Mouse (Mus musculus) left cerebral cortex, postnatal 25 days (tissue): ENCODE measurements at regions not wholly inside any gene's neighbourhood (a gene's known extent, or its start where the extent isn't known, plus 50 kb on each side); places are given as distances from the start of the nearest gene placed in this dataset.

ENCODE experiments used
- DNase-seq, 2 experiments: peaks; one replicate each; pipeline ENCODE4 v3.0.0; 2022; ENCODE audit warnings: low spot score in 2 of 2, mixed read lengths in 1 of 2
- intact Hi-C: fragments of 180-260 bp; cut with DNase I; formaldehyde crosslinking; loops from one replicate; pipeline ENCODE4 v1.15.1; 2025

GRCm38 (mm10) chr17:49206708-49207107 is 221.5 kb upstream of the Mocs1 start:
- no peak for DNase-seq

DNA sequence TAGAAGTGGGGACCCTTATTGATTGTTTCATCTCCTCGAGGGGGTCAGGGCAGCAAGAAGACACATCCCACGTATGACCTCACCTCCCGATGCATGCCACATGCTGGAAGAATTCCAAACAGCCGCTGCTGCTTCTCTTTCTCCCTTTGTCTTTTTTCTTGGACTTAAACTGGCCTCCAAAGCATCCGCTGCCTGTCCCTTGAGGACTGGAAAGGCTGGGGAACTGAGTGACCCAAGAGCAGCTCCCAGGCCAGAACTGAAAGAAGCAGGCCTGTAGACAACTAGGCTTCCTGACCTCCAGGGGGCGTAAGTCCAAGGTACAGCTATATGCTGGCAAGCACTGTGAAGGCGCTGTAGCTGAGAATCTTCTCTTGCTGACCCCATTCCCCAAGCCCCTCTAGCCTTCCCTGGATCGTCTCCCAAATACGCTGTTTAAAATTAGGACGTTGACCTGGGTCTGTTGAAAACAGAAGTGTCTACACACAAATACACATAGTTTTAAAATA is 219.8 kb upstream of the Mocs1 start:
- DNase-seq, result no peak
- intact Hi-C loops, result loop anchor here (5.0 to 10.0 kb wide), 3 partner anchors 49 to 696 kb away; no protein-coding TSS in a partner anchor

More at GRCm38 (mm10) chr17:49206708-49207107, 221.5 kb upstream of the Mocs1 start:
- intact Hi-C loops, result loop anchor here (5.0 to 10.0 kb wide), 3 partner anchors 51 to 698 kb away; no protein-coding TSS in a partner anchor

GRCm38 (mm10) chr17:49212918-49213317 is 215.2 kb upstream of the Mocs1 start:
- no peak for DNase-seq
- intact Hi-C loops, result no loop called here

DNA sequence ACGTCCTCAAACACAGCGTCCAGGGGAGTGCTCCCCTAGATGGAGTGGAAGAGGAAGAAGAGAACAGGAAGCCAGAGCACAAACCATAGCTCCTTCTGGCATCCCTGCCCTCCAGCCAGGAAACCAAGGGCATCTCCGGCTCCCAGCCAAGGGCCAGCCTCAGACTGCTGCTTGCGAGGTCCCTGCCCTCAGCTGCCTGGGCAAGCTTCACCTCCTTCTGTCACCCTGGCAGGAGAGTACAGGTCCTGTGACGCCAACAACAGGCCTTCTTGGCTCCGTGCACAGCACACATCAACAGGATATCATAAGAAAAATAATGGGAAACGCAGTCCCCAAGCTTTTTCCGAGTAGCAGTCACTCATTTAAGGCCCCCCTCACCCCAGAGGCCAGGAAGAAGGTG is 212.9 kb upstream of the Mocs1 start:
- DNase-seq, result no peak
- intact Hi-C loops, result no loop called here

GRCm38 (mm10) chr17:49219512-49220197 is 208.5 kb upstream of the Mocs1 start:
- intact Hi-C loops, result no loop called here
- peak; percentile 28 to 80 for DNase-seq

DNA sequence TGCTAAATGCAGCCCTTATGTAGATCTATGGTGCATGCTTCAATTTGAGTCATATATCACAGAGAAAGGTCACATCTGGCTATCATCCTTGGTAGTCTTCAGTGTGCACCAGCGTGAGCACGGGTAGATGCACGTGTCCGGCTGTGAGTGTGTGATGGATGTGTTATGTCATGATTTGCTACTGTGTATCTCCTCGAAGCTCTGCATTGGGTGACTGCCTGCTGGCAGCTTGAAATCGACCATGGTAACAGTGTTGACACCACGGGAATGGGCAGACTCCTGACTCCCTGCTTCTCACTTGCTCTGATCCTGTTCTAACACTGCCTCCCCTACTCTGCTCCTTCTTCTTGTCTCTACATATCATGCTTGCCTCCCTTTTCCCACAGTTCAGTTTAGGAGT is 204.9 kb upstream of the Mocs1 start:
- no peak for DNase-seq
- intact Hi-C loops, result no loop called here

DNA sequence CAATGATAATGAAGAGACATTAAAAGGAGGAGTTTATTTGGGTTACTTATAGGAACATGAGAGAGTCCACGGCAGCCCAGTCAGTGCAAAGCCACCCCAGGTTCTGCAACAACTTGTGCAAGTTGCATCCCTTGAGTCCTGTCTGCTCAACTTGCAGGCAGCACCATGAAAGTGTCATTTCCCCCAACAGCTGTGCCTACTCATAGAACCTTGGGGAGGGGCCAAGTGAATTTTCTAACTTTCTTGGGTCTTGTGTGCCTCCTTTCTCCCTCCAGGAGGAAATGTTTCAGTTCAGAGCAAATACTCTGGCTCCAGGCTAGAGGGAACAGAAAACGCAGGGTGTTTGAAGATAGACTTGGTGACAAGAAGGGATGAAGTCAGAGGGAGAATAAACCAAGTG is 204.5 kb upstream of the Mocs1 start:
- intact Hi-C loops, result no loop called here
- peak in 1 of 2 experiments; percentile 60 for DNase-seq

DNA sequence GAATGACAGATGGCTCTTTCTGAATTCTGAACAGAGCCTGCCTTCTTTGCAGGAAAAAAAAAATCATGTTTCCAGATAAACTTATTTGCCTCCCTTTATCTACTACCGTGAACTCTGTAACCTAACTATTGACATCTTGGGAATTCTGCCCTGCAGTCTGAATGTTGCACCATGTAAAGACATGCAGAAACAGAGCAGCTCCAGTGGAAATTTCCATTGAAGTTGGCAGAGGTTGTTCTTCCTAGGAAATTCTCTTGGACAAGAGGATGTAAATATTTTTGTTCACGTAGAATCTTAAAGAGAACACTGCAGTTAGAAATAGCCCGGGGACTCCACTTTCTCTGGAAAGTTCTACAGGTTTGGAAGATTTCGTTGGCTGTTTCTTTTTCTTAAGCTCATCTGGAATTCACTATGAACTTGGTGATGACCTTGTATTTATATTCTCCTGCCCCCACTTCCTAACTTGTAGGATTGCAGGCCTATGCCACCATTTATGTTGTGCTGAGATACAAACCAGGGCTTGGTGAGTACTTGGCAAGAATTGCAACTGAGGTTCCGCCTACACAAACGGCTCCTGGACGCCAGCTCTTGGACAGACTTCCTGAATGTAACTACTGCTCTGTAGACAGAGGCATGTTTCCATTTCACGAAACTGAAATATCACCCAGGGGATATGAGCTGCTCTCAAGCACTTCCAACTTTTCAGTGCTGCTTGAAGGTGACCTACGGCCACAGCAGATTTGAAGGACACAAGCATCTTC is 202.7 kb upstream of the Mocs1 start:
- peak in 1 of 2 experiments; percentile 83 for DNase-seq
- intact Hi-C loops, result no loop called here

- DNase-seq, result no peak
- intact Hi-C loops, result no loop called here
Observed at GRCm38 (mm10) chr17:49226016-49226400, 202.2 kb upstream of the Mocs1 start.

GRCm38 (mm10) chr17:49231287-49231686 is 196.9 kb upstream of the Mocs1 start:
- intact Hi-C loops, result no loop called here
- peak in 1 of 2 experiments; percentile 6 for DNase-seq

GRCm38 (mm10) chr17:49240097-49240496 is 188.1 kb upstream of the Mocs1 start:
- intact Hi-C loops, result no loop called here
- no peak for DNase-seq

DNA sequence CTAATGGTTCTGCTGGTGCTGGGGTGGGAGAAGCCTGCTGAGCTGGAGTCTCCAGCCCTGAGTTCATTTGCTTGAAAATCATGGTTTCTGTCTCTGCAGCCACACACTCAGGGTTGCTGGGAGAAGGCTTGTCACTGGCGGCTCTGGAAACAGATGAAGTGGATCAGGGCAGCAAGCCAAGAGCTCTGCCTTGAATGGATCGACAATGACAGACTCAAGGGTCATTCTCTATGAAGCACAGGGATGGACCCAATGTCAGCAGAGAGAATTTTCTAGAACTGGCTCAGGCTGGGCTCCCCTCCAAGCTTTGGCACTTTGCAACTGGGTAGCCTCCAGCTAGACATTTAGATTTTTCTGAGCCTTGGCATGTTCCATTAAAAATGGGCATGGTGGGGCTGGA is 184.7 kb upstream of the Mocs1 start:
- peak; percentile 31 to 40 for DNase-seq
- intact Hi-C loops, result no loop called here

DNA sequence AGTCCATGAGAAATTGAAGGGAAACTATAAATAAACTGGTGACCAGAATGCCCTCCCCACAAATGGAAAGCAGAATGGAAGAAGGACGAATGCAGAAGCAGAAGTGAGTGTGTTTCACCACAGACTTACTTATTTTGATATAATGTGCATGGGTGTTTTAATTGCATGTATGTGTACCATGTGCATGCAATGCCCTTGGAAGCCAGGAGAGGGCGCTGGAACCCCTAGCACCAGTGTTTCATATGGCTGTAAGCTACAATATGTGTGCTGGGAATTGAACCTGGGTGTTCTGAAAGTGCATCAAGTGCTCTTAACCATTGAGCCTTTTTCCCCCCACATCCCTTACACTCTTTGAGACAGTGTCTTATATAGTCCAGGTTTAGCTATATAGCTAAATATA is 183.1 kb upstream of the Mocs1 start:
- intact Hi-C loops, result no loop called here
- no peak for DNase-seq

- DNase-seq, result no peak
- intact Hi-C loops, result no loop called here
Observed at GRCm38 (mm10) chr17:49247215-49247614, 180.9 kb upstream of the Mocs1 start.

DNA sequence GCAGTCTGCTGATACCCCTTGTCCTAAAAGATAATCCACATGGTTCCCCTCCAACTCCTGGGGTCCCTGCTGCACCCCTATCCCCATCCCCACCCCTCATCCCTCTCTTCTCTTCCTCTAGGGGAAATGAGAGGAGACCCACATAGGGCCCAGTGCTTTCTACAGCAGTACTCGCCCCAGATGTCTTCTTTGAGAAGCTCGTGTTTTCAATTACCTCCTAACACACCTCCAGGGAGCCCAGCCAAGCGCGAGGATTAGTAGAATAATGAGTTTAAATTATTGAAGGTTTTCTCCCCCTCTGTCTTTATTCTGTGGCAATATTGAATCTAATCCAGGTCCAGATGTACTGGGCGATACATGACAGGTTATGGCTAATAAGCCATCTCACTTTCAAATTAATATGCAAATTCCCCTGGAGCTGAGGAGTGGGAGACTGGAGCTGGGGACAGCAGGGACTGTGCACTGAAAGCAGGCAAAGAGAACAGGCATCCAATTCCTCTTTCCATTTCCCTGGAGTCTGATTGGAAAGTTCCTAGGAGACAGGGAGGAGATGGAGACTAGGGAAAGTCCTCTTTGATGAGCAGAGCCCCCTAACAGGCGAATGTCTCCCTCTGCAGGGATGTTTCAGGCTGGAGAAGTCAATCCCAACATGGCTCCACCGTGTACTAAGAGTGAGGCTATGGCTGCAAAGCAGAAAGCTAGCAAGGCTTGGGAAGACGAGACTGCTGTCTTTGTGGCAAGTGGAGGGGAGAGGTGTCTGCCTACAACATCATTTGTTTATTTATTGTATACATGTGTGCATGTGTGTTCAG is 177.2 kb upstream of the Mocs1 start:
- peak in 1 of 2 experiments; percentile 7 for DNase-seq
- intact Hi-C loops, result no loop called here

DNA sequence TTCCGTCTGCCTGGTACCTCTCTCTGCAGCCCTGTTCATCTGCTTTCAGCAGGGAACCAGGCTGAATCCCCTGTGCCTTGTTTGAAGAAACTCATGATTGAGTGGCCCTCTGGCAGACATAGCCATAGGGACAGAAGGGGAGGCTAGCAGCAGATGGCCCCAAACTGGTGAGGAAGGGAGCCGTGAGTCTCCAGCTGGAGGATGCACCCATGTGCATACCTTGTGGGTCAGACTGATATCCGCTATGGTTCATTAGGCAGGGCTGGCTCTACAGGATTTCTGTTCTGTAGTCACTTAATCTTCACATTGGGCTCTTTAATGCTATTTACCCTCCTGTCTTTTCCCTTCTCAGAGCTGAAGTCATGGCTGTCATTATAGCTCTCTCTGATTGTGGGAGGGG is 175.9 kb upstream of the Mocs1 start:
- intact Hi-C loops, result no loop called here
- no peak for DNase-seq

- no peak for DNase-seq
- intact Hi-C loops, result loop anchor here (5.0 kb wide), 1 partner anchor 51 kb away; no protein-coding TSS in a partner anchor
Observed at GRCm38 (mm10) chr17:49258496-49258895, 169.7 kb upstream of the Mocs1 start.

- intact Hi-C loops, result no loop called here
Observed at GRCm38 (mm10) chr17:49262394-49262793, 165.8 kb upstream of the Mocs1 start.

GRCm38 (mm10) chr17:49266343-49266742 is 161.8 kb upstream of the Mocs1 start:
- intact Hi-C loops, result loop anchor here (5.0 kb wide), 1 partner anchor 136 kb away; no protein-coding TSS in a partner anchor
- DNase-seq, result no peak

More at GRCm38 (mm10) chr17:49262394-49262793, 165.8 kb upstream of the Mocs1 start:
- DNase-seq, result no peak

DNA sequence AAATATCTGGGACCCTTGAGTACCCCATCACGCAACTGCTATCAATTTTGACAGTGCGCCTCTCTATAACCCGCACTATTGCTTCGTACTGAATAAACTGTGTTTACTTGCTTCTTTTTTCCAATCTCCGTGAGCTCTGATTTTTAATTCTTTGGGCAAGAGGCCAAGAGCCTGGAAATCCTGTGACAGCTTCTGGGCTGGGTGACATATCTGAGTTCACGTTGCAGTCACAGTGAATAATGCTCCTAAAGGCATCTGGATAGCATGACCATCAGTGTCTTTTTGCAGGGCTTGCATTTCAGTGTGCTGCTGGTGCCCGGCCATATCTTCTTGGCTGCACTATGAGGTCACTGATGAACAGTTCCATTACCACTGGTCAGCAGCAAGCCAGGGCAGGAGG is 158.2 kb upstream of the Mocs1 start:
- intact Hi-C loops, result loop anchor here (5.0 kb wide), 1 partner anchor 132 kb away; no protein-coding TSS in a partner anchor
- no peak for DNase-seq
